Mouse (Mus musculus) limb, embryonic 15.5 days (tissue): ENCODE data around the gene Spesp1. TPM values are rescaled to one million over a fixed set of nuclear protein-coding genes. Genes with fewer than 3 reads are reported as not detected.

Experiments used
- ATAC-seq: fragments of 200-750 bp; cut with Nextera tagmentation; 2 replicates; pipeline ENCODE4 v1.8.0; 2017; ENCODE audit warnings: low read depth, moderate TSS enrichment; ENCODE audit not compliant: insufficient number of reproducible peaks, low FRiP score, low TSS enrichment
- H3K27ac ChIP-seq: fragments of 300-500 bp; sonication (generic); 2 replicates; pipeline ENCODE4 v1.5.1; 2015; ENCODE audit warnings: moderate library complexity, mild to moderate bottlenecking, inconsistent platforms
- H3K27me3 ChIP-seq: fragments of 300-500 bp; sonication (generic); 2 replicates; pipeline ENCODE4 v1.6.1; 2015; ENCODE audit warnings: inconsistent platforms
- H3K36me3 ChIP-seq: fragments of 300-500 bp; sonication (generic); 2 replicates; pipeline ENCODE4 v1.6.1; 2015; ENCODE audit warnings: inconsistent platforms
- H3K4me1 ChIP-seq: fragments of 300-500 bp; sonication (generic); 2 replicates; pipeline ENCODE4 v1.6.1; 2015; ENCODE audit warnings: inconsistent platforms
- H3K4me2 ChIP-seq: fragments of 300-500 bp; sonication (generic); 2 replicates; pipeline ENCODE4 v1.6.1; 2015; ENCODE audit warnings: mild to moderate bottlenecking, inconsistent platforms
- H3K4me3 ChIP-seq: fragments of 300-500 bp; sonication (generic); 2 replicates; pipeline ENCODE4 v1.5.1; 2015; ENCODE audit warnings: mild to moderate bottlenecking, inconsistent platforms
- H3K9ac ChIP-seq: fragments of 300-500 bp; sonication (generic); 2 replicates; pipeline ENCODE4 v1.6.1; 2015; ENCODE audit warnings: inconsistent platforms
- H3K9me3 ChIP-seq: fragments of 300-500 bp; sonication (generic); 2 replicates; pipeline ENCODE4 v1.6.1; 2016; ENCODE audit warnings: inconsistent platforms
- WGBS: fragments of 180-500 bp; shearing (Covaris S2); methylation state at CpG from one replicate; pipeline ENCODE4 v1.1.7; 2015; 5-methylcytosine and 5-hydroxymethylcytosine counted together
- polyA plus RNA-seq: library from polyadenylated mRNA; unstranded; fragments of >200 nt; fragmentation: Nextera tagmentation; extraction: Ambion mirVana; gene quantifications from 2 replicates; pipeline ENCODE4 v1.2.1, GENCODE M21; 2015

The Spesp1 gene
- not detected in 2 replicates for polyA plus RNA-seq

DNA sequence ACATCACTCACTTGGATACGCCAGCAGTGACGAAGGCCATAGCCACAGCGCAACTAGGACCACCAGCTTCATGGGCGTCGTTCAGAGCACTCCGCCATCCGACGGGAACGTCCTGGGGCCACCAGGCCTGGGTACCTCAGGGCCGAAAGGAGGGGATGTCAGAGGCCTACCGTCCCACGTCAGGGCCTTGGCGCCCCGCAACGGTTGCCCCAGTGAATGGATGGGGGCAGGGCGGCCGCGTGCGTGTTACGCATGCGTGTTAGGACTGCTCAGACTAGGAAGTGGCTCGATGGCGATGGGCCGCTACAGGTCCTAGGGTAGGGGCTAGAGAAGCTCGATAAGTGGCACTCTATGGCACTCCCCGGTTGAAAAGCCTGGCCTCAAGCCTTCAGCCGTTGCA lies at the start of gene Spesp1:
TSS of gene Spesp1 (minus strand) at position 218 of the 400 bp plus-strand sequence.
- WGBS, result 84% methylated on average over 27 of the region's 27 CpGs
- Histone ChIP-seq H3K4me1 (no peaks in the 10 kb centered on the region), H3K4me2 (no peak within 1 kb of the TSS), H3K9me3 (no peaks in the 10 kb centered on the region), H3K4me3 (no peak within 1 kb of the TSS), H3K36me3 (no peaks in the 10 kb centered on the region), H3K27ac (no peak within 1 kb of the TSS), H3K27me3 (no peaks in the 10 kb centered on the region), H3K9ac (no peak within 1 kb of the TSS)
- no peak for ATAC-seq

DNA sequence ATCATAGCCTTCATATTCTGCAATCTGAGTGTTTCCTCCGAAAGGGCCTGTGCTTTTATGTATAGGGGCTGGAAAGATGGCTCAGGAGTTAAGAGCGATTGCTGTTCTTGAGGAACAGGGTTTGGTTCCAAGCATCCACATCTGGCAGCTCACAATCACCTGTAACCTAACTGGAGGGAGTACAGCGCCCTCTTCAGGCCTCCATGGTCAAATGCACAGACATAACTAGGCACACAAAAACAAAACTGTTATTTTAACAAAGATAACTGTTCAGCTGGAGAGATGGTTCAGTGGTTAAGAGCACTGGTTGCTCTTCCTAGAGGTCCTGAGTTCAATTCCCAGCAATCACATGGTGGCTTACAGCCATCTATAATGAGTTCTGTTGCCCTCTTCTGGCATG lies 44.0 kb upstream of the Spesp1 start:
- no peak overlapping the region for H3K9ac ChIP-seq
- WGBS, result 60% methylated on average over 3 of the region's 3 CpGs
- no peaks in the 10 kb centered on the region for H3K4me1 ChIP-seq
- H3K4me2 ChIP-seq, result no peak overlapping the region
- H3K27me3 ChIP-seq, result no peaks in the 10 kb centered on the region
- no peaks in the 10 kb centered on the region for H3K9me3 ChIP-seq
- no peak overlapping the region for H3K27ac ChIP-seq
- no peaks in the 10 kb centered on the region for H3K36me3 ChIP-seq
- ATAC-seq, result no peak
- H3K4me3 ChIP-seq, result no peak overlapping the region

DNA sequence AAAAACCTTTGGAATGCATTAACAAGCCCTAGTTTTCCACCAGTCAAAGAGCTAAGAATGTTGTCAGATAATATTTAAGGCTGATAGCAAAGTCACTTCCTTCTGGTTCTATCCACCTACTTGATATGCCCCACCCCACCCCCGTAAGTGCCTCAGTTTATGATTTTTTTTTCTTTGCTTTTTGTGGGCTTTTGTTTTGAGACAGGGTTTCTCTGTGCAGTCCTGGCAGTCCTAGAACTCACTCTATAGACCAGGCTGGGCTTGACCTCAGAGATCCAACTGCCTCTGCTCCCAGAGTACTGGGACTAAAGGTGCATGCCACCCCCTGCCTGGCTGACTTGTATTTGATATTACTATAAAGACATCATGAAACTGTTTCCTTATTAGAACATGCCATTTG lies 41.8 kb upstream of the Spesp1 start:
- ATAC-seq, result no peak
- Histone ChIP-seq H3K27me3 (no peaks in the 10 kb centered on the region), H3K36me3 (no peaks in the 10 kb centered on the region), H3K27ac (no peak overlapping the region), H3K9me3 (no peaks in the 10 kb centered on the region), H3K4me1 (no peaks in the 10 kb centered on the region), H3K4me2 (no peak overlapping the region), H3K4me3 (no peak overlapping the region), H3K9ac (no peak overlapping the region)
- 63% methylated on average over 1 of the region's 1 CpGs for WGBS

DNA sequence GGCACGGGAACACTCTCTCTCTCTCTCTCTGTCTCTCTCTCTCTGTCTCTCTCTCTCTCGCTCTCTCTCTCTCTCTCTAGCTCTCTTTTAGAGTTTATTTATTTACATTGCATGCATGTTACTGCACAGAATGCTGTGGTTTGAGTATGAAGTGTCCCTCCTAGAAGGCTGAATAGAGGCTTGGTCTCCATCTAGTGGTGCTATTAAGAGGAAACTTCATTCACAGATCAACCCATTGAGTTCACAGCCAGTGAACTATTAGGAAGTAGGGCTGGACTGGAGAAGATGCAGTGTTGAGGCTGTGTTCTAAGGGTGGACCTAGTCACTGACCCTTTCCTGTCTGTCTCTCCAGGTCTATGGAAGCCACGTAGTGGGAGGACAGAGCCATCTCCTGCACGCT lies 36.7 kb upstream of the Spesp1 start:
- no peak overlapping the region for H3K4me2 ChIP-seq
- H3K4me1 ChIP-seq, result no peaks in the 10 kb centered on the region
- no peak for ATAC-seq
- no peak overlapping the region for H3K27ac ChIP-seq
- no peak overlapping the region for H3K4me3 ChIP-seq
- 80% methylated on average over 4 of the region's 4 CpGs for WGBS
- H3K27me3 ChIP-seq, result no peaks in the 10 kb centered on the region
- no peaks in the 10 kb centered on the region for H3K36me3 ChIP-seq
- H3K9ac ChIP-seq, result no peak overlapping the region
- H3K9me3 ChIP-seq, result no peaks in the 10 kb centered on the region

DNA sequence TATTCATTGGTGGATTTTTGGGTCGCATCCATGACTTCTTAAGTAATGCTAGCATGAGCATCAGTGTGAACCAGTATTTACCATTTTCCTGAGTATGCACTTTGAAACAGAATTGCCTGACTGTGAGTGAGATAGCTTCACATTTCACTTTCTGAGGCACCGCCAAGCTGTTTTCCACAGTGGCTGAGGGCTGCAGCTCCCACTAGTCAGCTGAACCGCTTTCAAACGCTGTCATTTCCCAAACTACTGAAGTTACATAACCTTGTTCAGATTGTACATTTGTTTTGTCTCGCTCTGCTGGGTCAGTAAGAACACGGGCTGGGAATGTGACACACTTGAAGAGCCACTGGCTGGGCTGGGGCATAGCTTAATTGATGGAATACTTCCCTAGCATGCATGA lies 33.5 kb upstream of the Spesp1 start:
- 92% methylated on average over 6 of the region's 6 CpGs for WGBS
- Histone ChIP-seq H3K9ac (no peak overlapping the region), H3K4me1 (no peaks in the 10 kb centered on the region), H3K9me3 (no peaks in the 10 kb centered on the region), H3K27ac (no peak overlapping the region), H3K4me2 (no peak overlapping the region), H3K4me3 (no peak overlapping the region), H3K36me3 (no peaks in the 10 kb centered on the region), H3K27me3 (no peaks in the 10 kb centered on the region)
- ATAC-seq, result no peak

DNA sequence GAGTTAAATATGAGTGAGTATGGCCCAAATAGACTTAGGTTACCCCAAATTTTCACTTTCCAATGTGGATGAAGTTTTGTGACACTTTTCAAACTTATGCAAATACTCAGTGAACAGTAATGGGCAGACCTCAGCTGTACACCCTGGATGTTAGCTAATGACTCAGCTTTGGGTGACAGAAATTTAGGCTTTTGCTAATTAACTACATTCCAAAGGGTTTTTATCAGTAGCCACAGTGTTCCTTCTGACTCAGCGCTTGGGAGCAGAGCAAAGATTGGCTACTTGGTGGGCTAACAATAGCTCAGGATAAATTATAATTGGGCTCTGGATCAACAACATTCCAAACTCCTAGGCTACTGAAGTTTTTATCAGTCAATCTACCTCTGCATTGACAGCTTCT lies 14.9 kb upstream of the Spesp1 start:
- no peaks in the 10 kb centered on the region for H3K27me3 ChIP-seq
- WGBS, result 74% methylated on average over 1 of the region's 1 CpGs

DNA sequence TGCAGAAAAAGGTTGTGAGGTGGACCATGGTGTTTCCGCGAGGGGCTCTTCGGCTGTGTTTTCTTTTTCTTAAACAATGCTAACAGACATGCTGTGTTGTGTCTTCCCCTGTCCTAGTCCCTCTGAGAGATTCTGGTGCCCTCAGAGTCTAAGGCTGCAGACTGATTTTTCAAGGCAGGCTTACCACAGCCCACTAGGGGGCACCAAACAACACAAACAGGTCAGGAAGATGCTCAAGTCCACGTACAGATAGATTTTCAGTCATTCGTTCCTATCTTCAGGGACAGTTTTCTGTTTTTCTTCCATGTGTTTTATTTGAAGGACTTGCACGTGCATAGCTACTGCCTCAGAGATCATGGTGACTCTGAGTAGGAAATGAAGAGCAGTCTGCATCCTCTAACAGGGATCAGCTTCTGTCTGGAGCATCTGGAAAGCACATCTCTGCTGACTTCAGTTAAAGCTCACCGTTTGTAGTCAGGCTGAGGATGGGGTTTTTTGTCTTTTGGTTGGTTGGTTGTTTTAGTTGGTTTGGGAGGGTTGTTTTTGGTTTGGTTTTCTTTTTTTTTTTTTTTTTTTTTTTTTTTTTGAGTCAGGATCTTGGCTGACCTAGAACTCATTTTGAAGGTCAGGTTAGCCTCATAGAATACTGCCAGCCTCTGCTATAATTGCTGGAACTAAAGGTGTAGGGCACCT lies 13.1 kb upstream of the Spesp1 start:
- Histone ChIP-seq H3K4me1 (no peaks in the 10 kb centered on the region), H3K4me3 (no peak overlapping the region), H3K27ac (no peak overlapping the region), H3K4me2 (no peak overlapping the region), H3K9ac (no peak overlapping the region), H3K36me3 (no peaks in the 10 kb centered on the region), H3K27me3 (no peaks in the 10 kb centered on the region), H3K9me3 (no peaks in the 10 kb centered on the region)
- no peak for ATAC-seq
- 28% methylated on average over 7 of the region's 7 CpGs for WGBS

More for the DNA sequence above, 14.9 kb upstream of the Spesp1 start:
- Histone ChIP-seq H3K9ac (no peak overlapping the region), H3K27ac (no peak overlapping the region), H3K9me3 (no peaks in the 10 kb centered on the region), H3K4me1 (no peaks in the 10 kb centered on the region), H3K4me2 (no peak overlapping the region), H3K4me3 (no peak overlapping the region), H3K36me3 (no peaks in the 10 kb centered on the region)
- no peak for ATAC-seq

DNA sequence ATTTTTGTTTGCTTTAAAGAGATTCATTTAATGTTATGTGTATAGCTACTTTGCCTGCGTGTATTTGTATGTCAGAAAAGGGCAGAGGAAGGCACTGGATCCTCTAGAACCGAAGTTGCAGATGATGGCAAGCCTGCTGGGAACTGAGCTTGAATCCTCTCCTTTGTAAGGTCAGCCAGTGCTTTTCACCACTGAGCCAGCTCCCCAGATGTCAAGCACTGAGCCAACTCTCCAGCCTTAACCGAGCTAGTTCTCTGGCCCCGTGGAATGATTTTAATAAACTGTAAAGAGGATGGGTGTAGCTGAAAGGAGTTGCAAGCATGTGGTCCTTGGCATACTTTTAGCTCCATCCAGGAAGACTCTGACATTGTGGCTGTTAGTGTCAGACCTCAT lies 5.6 kb upstream of the Spesp1 start:
- 0 out of 2 replicates have a peak, but pooled peaks cover 5% of the 10 kb centered on the region for H3K27me3 ChIP-seq

DNA sequence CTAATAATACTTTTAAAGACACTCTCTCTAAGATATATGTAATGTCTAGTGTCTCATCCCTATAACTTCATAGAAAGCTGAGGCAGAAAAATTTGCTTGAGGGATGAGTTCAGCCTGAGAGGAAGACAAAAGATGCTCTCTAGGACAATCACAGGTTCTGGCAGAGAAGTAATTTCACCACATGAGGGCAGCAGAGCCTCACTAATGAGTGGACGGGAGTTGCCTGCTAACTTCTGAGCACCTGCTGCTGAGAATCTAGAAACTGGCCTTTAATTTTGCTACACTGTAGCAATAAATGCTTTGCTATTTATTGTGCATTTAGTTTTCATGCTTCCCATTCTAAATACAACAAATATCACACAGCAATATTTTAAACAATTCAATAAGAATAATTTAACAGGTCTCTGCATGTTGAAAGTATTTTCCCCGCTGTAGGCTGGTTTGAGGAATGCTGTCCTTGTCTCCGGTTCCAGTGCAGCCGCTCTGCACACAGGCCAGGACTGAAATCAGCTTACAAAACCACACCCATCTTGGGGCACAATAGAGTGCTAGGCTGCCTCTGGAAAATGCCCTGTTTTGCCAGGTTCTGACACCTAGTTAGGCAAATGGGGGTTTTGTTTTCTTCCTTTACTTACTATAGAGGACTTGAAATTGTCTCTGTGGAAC lies 5.1 kb upstream of the Spesp1 start:
- Histone ChIP-seq H3K27me3 (0 out of 2 replicates have a peak, but pooled peaks cover 5% of the 10 kb centered on the region), H3K36me3 (no peaks in the 10 kb centered on the region), H3K9me3 (no peaks in the 10 kb centered on the region), H3K4me3 (no peak overlapping the region), H3K9ac (no peak overlapping the region), H3K4me1 (no peaks in the 10 kb centered on the region), H3K4me2 (no peak overlapping the region), H3K27ac (no peak overlapping the region)
- ATAC-seq, result no peak
- WGBS, result 32% methylated on average over 4 of the region's 4 CpGs

More for the DNA sequence above, 5.6 kb upstream of the Spesp1 start:
- no peaks in the 10 kb centered on the region for H3K9me3 ChIP-seq
- no peak for ATAC-seq
- H3K4me1 ChIP-seq, result no peaks in the 10 kb centered on the region
- H3K4me2 ChIP-seq, result no peak overlapping the region
- no peak overlapping the region for H3K9ac ChIP-seq
- no peak overlapping the region for H3K4me3 ChIP-seq
- H3K27ac ChIP-seq, result no peak overlapping the region
- WGBS, result 53% methylated on average over 4 of the region's 4 CpGs
- no peaks in the 10 kb centered on the region for H3K36me3 ChIP-seq

DNA sequence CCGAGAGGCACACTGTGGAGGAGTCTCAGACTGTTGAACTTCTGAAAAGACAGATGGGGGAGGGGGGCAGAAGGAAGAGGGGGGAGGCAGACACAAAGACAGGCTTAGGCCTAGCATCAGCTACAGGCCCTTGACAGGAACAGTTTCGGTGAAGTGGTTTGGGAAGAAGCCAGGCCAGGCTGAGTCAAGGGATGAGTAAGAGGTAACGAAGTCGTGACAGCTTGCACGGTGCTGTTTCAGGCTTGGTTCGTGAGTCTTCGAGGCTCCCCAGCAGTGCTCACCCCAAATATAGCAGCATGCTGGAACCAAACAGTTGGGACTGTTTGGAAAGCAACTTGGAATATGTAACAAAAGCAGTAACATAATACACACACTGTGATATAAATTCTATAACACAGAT lies 2.3 kb upstream of the Spesp1 start:
- no peak overlapping the region for H3K27ac ChIP-seq
- H3K27me3 ChIP-seq, result no peaks in the 10 kb centered on the region
- no peak overlapping the region for H3K9ac ChIP-seq
- no peaks in the 10 kb centered on the region for H3K4me1 ChIP-seq
- 82% methylated on average over 7 of the region's 7 CpGs for WGBS
- no peak overlapping the region for H3K4me2 ChIP-seq
- H3K9me3 ChIP-seq, result no peaks in the 10 kb centered on the region
- no peak overlapping the region for H3K4me3 ChIP-seq
- no peak for ATAC-seq
- no peaks in the 10 kb centered on the region for H3K36me3 ChIP-seq

DNA sequence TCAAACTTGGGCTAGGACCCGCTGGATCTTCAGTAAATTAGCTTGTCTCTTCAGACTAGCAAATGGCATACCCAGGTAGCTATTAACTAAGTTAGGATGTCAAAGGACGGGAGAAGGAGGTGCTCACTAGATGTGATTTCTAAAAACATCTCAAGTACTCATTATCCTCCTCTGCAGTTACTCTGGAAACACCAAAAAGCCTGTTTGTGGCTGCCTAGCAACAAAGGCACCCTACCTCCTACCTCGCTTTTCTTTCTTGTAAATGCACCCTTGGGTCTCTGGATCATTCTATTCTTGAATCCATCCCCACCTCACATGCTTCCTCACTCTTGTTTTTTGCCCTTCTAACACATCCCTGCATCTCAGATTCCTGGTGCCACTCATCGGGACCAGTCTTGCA lies 5.1 kb downstream of the Spesp1 start:
- ATAC-seq, result no peak
- Histone ChIP-seq H3K9me3 (no peaks in the 10 kb centered on the region), H3K27ac (no peak overlapping the region), H3K4me3 (no peak overlapping the region), H3K4me1 (no peaks in the 10 kb centered on the region), H3K27me3 (no peaks in the 10 kb centered on the region), H3K36me3 (no peaks in the 10 kb centered on the region), H3K4me2 (no peak overlapping the region), H3K9ac (no peak overlapping the region)
- WGBS, result 71% methylated on average over 4 of the region's 4 CpGs

DNA sequence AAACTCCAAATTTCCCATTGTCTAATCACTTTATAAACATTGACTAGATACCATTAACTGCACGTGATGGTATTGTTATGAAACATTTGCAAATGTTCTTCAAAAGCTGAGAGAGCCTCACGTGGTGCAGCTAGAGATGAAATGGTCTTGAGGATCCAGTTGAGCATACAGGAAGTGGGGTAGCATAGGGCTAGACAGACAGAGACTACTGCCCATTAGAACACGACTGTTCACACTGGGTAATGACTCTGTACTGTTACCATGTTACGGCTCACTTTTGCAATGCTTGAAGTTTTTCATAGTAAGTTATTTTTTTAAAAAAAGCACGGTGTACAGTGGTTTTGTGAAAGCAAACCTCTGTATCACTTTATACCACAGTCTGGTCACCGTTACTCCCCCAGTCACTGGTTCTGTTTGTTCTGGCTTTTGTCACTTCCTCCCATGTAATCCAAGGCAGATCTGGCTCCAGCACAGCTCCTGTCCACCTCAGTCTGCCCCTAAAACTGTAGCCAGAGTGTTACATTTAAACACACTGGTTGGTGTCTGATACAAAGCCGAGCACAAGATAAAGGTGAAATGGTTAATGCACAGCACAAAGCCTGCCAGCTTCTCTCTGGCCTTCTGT lies 11.1 kb downstream of the Spesp1 start:
- 50% methylated on average over 7 of the region's 7 CpGs for WGBS
- no peaks in the 10 kb centered on the region for H3K36me3 ChIP-seq
- H3K4me3 ChIP-seq, result no peak overlapping the region

More for the DNA sequence above, 11.1 kb downstream of the Spesp1 start:
- ATAC-seq, result no peak
- Histone ChIP-seq H3K9me3 (no peaks in the 10 kb centered on the region), H3K4me2 (no peak overlapping the region), H3K27ac (no peak overlapping the region), H3K27me3 (no peaks in the 10 kb centered on the region), H3K4me1 (no peaks in the 10 kb centered on the region), H3K9ac (no peak overlapping the region)
